Mouse (Mus musculus) liver, adult 2 months (tissue): ENCODE measurements at regions not wholly inside any gene's neighbourhood (a gene's known extent, or its start where the extent isn't known, plus 50 kb on each side); places are given as distances from the start of the nearest gene placed in this dataset.

ENCODE experiments used
- DNase-seq: peaks from one replicate; pipeline ENCODE4 v3.0.0-alpha.2; 2011; ENCODE audit warnings: low read depth, low spot score; ENCODE audit errors: extremely low read depth
- H3K27ac ChIP-seq: fragments of 200-500 bp; replicated peaks from 2 replicates; pipeline ENCODE4 v1.5.1; 2012; ENCODE audit warnings: low read depth, mild to moderate bottlenecking, control low read depth, inconsistent platforms, low read length; ENCODE audit not compliant: insufficient read depth
- H3K27me3 ChIP-seq: fragments of 200-500 bp; 2 replicates; pipeline ENCODE4 v1.6.1; 2012; ENCODE audit warnings: mild to moderate bottlenecking, moderate library complexity, low read length, inconsistent platforms; ENCODE audit not compliant: control insufficient read depth, insufficient read depth
- H3K36me3 ChIP-seq: fragments of 200-500 bp; 2 replicates; pipeline ENCODE4 v1.6.1; 2012; ENCODE audit warnings: low read length, inconsistent platforms; ENCODE audit not compliant: control insufficient read depth, insufficient read depth
- H3K4me1 ChIP-seq: fragments of 200-500 bp; 2 replicates; pipeline ENCODE4 v1.6.1; 2011; ENCODE audit warnings: low read length; ENCODE audit not compliant: control insufficient read depth, insufficient read depth
- H3K4me3 ChIP-seq: fragments of 200-500 bp; 2 replicates; pipeline ENCODE4 v1.5.1; 2011; ENCODE audit warnings: low read depth, mild to moderate bottlenecking, control low read depth, low read length, moderate library complexity; ENCODE audit not compliant: insufficient read depth
- H3K79me2 ChIP-seq: fragments of 200-500 bp; 2 replicates; pipeline ENCODE4 v1.6.1; 2012; ENCODE audit warnings: inconsistent platforms, mild to moderate bottlenecking, low read length, moderate library complexity; ENCODE audit not compliant: control insufficient read depth, insufficient read depth
- H3K9ac ChIP-seq: fragments of 200-500 bp; 2 replicates; pipeline ENCODE4 v1.6.1; 2012; ENCODE audit warnings: low read depth, mild to moderate bottlenecking, control low read depth, inconsistent platforms, low read length
- CTCF ChIP-seq: fragments of 200-500 bp; IDR thresholded peaks from 2 replicates; pipeline ENCODE4 v1.5.1; 2011; ENCODE audit warnings: low read depth, low read length, control low read depth
- POLR2A ChIP-seq: fragments of 200-500 bp; IDR thresholded peaks from 2 replicates; pipeline ENCODE4 v1.6.1; 2011; ENCODE audit warnings: low read length, control low read depth; ENCODE audit not compliant: insufficient read depth; ENCODE audit errors: extremely low read depth
- WGBS: fragments of 180-500 bp; shearing (Covaris S2); methylation state at CpG from one replicate; pipeline ENCODE4 v1.1.7; 2018; 5-methylcytosine and 5-hydroxymethylcytosine counted together

DNA sequence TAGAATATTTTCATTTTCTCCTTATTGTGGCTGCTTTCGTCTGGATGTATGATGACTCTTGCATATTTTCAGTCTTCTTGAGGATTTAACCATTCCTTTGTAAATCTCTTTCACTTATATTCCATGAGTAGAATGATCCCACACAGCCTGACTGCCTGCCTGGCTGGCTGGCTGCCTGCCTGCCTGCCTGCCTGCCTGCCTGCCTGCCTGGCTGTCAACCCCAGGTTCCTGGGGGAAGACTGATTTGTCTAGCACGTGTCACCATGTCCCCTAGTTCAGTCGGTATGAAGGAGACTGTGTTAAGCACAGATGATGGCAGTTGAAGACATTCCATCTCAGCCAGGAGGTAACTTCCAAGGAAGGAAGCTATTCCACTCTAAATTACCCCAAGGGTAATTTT lies 370.8 kb downstream of the Nkx6-1 start:
- no peak for TF ChIP-seq CTCF
- TF ChIP-seq POLR2A: no peak
- Histone ChIP-seq H3K27ac (no peak overlapping the region), H3K27me3 (no peaks in the 10 kb centered on the region; the same call in 1 of the 2 replicates), H3K36me3 (no peaks in the 10 kb centered on the region), H3K9ac (no peak overlapping the region), H3K4me1 (no peaks in the 10 kb centered on the region), H3K4me3 (no peak overlapping the region), H3K79me2 (no peaks in the 10 kb centered on the region)
- WGBS: 58% methylated on average over 3 of the region's 3 CpGs
- no peak for DNase-seq

GRCm38 (mm10) chr5:101288358-101288757 lies 376.4 kb downstream of the Nkx6-1 start:
- Histone ChIP-seq H3K79me2 (no peaks in the 10 kb centered on the region), H3K9ac (no peak overlapping the region), H3K27me3 (no peaks in the 10 kb centered on the region), H3K36me3 (no peaks in the 10 kb centered on the region), H3K27ac (no peak overlapping the region), H3K4me3 (no peak overlapping the region), H3K4me1 (no peaks in the 10 kb centered on the region)
- DNase-seq: no peak
- peak; percentile 56 for TF ChIP-seq CTCF
- TF ChIP-seq POLR2A: no peak
- 52% methylated on average over 6 of the region's 6 CpGs for WGBS

DNA sequence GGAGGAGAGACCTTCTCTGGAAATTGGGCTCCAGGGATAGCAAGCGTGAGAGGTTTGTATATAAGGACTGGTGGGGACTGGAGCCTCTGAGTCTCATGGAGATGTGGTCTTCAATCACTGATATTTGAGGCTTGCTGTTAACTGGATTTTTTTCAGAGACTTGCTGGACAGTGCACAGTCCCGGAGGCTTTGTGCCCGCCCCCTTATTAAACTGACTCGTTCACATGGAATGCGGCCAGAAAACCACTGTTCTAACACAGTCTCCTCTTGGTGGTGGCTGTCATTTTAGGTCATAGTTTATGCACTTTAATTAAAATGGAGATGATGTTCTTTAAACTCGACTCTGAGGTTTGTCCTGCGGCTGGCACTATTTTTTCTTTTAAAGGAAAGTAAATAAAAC lies 378.9 kb downstream of the Nkx6-1 start:
- no peak overlapping the region for H3K4me3 ChIP-seq
- DNase-seq: no peak
- H3K9ac ChIP-seq: no peak overlapping the region
- no peaks in the 10 kb centered on the region for H3K79me2 ChIP-seq
- TF ChIP-seq CTCF (no peak), POLR2A (no peak)
- H3K4me1 ChIP-seq: no peaks in the 10 kb centered on the region
- H3K27me3 ChIP-seq: no peaks in the 10 kb centered on the region
- WGBS: 66% methylated on average over 7 of the region's 7 CpGs
- H3K36me3 ChIP-seq: no peaks in the 10 kb centered on the region
- H3K27ac ChIP-seq: no peak overlapping the region

GRCm38 (mm10) chr5:101250474-101250873 lies 405.0 kb downstream of the Gpat3 start:
- H3K4me1 ChIP-seq: no peaks in the 10 kb centered on the region
- H3K36me3 ChIP-seq: no peaks in the 10 kb centered on the region
- H3K27ac ChIP-seq: no peak overlapping the region
- DNase-seq: no peak
- no peak for TF ChIP-seq POLR2A
- no peak for TF ChIP-seq CTCF
- H3K9ac ChIP-seq: no peak overlapping the region
- H3K79me2 ChIP-seq: no peaks in the 10 kb centered on the region
- no peaks in the 10 kb centered on the region for H3K27me3 ChIP-seq
- 76% methylated on average over 3 of the region's 3 CpGs for WGBS
- no peak overlapping the region for H3K4me3 ChIP-seq

GRCm38 (mm10) chr5:101242651-101243050 lies 397.1 kb downstream of the Gpat3 start:
- Histone ChIP-seq H3K36me3 (no peaks in the 10 kb centered on the region), H3K27me3 (no peaks in the 10 kb centered on the region), H3K4me1 (no peaks in the 10 kb centered on the region), H3K27ac (no peak overlapping the region), H3K79me2 (no peaks in the 10 kb centered on the region), H3K9ac (no peak overlapping the region), H3K4me3 (no peak overlapping the region)
- WGBS: 80% methylated on average over 2 of the region's 2 CpGs
- TF ChIP-seq CTCF: no peak
- no peak for TF ChIP-seq POLR2A
- DNase-seq: no peak

DNA sequence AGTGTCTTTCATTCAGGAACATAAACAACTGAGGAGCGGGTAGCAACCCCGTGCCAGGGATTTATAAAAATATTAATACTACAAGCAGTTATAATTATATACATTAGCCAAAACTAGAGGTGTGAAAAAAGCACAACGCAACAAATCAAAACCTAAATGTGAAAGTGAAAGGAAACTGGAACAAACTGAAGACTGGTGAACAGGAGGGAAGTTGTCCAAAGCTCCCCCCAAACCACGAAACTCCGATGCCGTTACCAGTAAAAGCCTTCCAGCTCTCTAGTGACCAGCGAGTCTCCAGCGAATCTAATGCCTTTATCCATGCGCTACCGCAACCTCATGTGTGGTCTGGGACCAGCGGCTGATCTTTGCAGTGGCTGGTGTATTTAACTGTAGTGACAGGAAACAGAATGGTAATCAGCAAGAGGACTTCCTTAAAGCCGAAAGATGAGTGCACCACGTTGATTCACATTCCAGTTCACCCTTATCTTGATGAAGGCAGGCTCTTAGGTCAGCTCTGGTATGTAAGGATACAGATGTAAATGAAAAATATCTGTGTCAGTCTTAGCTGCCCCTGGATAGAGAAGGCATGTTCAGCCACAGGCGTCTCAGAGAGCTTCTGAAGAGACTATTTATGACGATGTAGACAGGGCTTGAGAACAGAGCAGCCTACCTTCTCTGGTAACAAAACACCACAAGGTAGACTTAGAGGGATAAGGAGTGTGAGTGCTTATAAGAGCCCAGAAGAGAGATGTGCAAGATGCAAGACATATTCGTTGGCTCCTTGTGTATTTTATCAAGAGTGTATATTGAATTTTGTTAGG lies 394.0 kb downstream of the Gpat3 start:
- peak; percentile 4 for DNase-seq
- no peak overlapping the region for H3K27ac ChIP-seq

More for the DNA sequence above, 394.0 kb downstream of the Gpat3 start:
- WGBS: 71% methylated on average over 16 of the region's 16 CpGs
- H3K79me2 ChIP-seq: no peaks in the 10 kb centered on the region
- peak overlapping the region; percentile 50; the same call in 1 of the 2 replicates for H3K9ac ChIP-seq
- H3K4me3 ChIP-seq: peak overlapping the region; percentile 65
- no peaks in the 10 kb centered on the region for H3K4me1 ChIP-seq
- no peaks in the 10 kb centered on the region for H3K36me3 ChIP-seq
- TF ChIP-seq CTCF (no peak), POLR2A (no peak)
- 0 out of 2 replicates have a peak, but pooled peaks cover 3% of the 10 kb centered on the region for H3K27me3 ChIP-seq
